Mouse (Mus musculus) ES-Bruce4 (cell line): ENCODE measurements around the gene Cd40lg. TPM values are rescaled to one million over a fixed set of nuclear protein-coding genes. Genes with fewer than 3 reads are reported as not detected.

Experiments
- H3K27ac ChIP-seq: 2 replicates; pipeline ENCODE4 v1.5.1; 2012; ENCODE audit warnings: low read length, inconsistent platforms; ENCODE audit not compliant: insufficient read depth
- H3K27me3 ChIP-seq: 2 replicates; pipeline ENCODE4 v1.6.1; 2012; ENCODE audit warnings: mild to moderate bottlenecking, low read length, inconsistent platforms; ENCODE audit not compliant: control insufficient read depth, poor library complexity, insufficient read depth, severe bottlenecking
- H3K36me3 ChIP-seq: 2 replicates; pipeline ENCODE4 v1.6.1; 2012; ENCODE audit warnings: inconsistent platforms, mild to moderate bottlenecking, low read length, moderate library complexity; ENCODE audit not compliant: control insufficient read depth, poor library complexity, insufficient read depth, severe bottlenecking
- H3K4me1 ChIP-seq: one replicate; pipeline ENCODE4 v1.8.1; 2011; ENCODE audit warnings: low read length; ENCODE audit not compliant: control insufficient read depth, insufficient read depth
- H3K4me3 ChIP-seq: 2 replicates; pipeline ENCODE4 v1.5.1; 2011; ENCODE audit warnings: low read depth, mild to moderate bottlenecking, low read length
- H3K9ac ChIP-seq: 2 replicates; pipeline ENCODE4 v1.6.1; 2012; ENCODE audit warnings: low read depth, mild to moderate bottlenecking, inconsistent platforms; ENCODE audit not compliant: poor library complexity, severe bottlenecking
- H3K9me3 ChIP-seq: replicated peaks from 2 replicates; pipeline ENCODE4 v1.6.1; 2012; ENCODE audit warnings: mild to moderate bottlenecking, low read length, inconsistent platforms; ENCODE audit not compliant: control insufficient read depth, poor library complexity, insufficient read depth, severe bottlenecking
- CTCF ChIP-seq: IDR thresholded peaks from one replicate; pipeline ENCODE4 v1.8.1; 2011; ENCODE audit warnings: low read depth, low read length
- EP300 ChIP-seq: IDR thresholded peaks from 2 replicates; pipeline ENCODE4 v1.6.1; 2011; ENCODE audit warnings: low read depth, low read length; ENCODE audit not compliant: insufficient read depth
- POLR2A ChIP-seq: IDR thresholded peaks from one replicate; pipeline ENCODE4 v1.8.1; 2011; ENCODE audit warnings: low read length; ENCODE audit not compliant: insufficient read depth
- polyA plus RNA-seq: library from polyadenylated mRNA; stranded (reverse); fragments of >200 nt; gene quantifications from 2 replicates; pipeline ENCODE4 v1.2.4, GENCODE M21; 2011; ENCODE audit warnings: low read depth; ENCODE audit not compliant: missing spikeins, insufficient read depth, insufficient read length

Gene Cd40lg
- polyA plus RNA-seq, 1 experiment: not detected

- Histone ChIP-seq H3K4me1 (no peaks in the 10 kb centered on the region), H3K9me3 (no peaks in the 10 kb centered on the region), H3K27ac (no peak overlapping the region), H3K9ac (no peak overlapping the region), H3K27me3 (no peaks in the 10 kb centered on the region), H3K4me3 (no peak overlapping the region), H3K36me3 (no peaks in the 10 kb centered on the region)
- TF ChIP-seq POLR2A: no peak
- TF ChIP-seq EP300: no peak
- TF ChIP-seq CTCF: no peak
Observed at GRCm38 (mm10) chrX:57187301-57187700, 24.6 kb upstream of the Cd40lg start.

DNA sequence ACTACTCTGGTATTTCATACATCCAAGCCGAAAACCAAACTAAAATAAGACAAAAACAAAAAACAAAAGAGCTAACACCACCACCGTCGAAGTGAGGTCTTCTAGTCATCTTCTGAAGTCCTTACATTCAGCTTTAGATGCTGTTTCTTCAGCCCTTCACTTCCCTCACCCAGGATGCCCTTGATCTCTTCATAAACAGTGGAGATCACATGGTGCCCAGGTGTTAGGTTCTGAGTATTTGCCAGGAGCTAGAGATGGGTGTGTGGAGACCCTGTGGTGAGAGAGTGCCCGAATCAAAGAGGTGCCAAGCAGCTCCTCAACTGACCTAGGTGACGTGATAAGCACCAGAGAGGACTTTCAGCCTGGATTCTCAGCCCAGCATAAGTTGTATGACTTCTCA, 22.6 kb upstream of the Cd40lg start:
- Histone ChIP-seq H3K27ac (no peak overlapping the region), H3K36me3 (no peaks in the 10 kb centered on the region), H3K27me3 (no peaks in the 10 kb centered on the region), H3K4me3 (no peak overlapping the region), H3K9me3 (no peaks in the 10 kb centered on the region), H3K9ac (no peak overlapping the region), H3K4me1 (no peaks in the 10 kb centered on the region)
- TF ChIP-seq POLR2A: no peak
- TF ChIP-seq CTCF: no peak
- no peak for TF ChIP-seq EP300

- H3K27me3 ChIP-seq: no peaks in the 10 kb centered on the region
- H3K4me3 ChIP-seq: no peak overlapping the region
- TF ChIP-seq EP300 (no peak), CTCF (no peak), POLR2A (no peak)
Observed at GRCm38 (mm10) chrX:57196319-57196718, 15.6 kb upstream of the Cd40lg start.

DNA sequence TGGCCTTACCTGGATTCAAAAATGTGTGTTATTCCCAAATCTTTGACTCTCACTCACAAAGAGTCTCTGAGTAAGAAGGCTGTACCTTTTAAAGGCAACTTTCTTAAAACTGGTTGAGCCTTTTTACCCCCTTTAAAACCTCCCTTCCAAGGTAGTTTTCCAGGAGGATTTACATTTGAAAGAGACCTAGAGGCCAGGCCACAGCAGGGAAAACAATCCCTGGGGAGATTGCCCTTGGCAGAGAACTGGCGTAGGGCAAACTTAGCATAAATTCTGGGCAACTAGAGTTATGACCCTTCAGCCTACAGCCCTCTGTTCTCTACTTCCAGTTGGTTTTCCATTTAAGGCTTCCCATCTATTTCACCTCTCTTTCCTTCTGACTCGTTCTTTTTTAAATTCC, 13.9 kb upstream of the Cd40lg start:
- Histone ChIP-seq H3K27me3 (no peaks in the 10 kb centered on the region), H3K4me1 (no peaks in the 10 kb centered on the region), H3K9me3 (no peaks in the 10 kb centered on the region), H3K9ac (no peak overlapping the region), H3K4me3 (no peak overlapping the region), H3K36me3 (no peaks in the 10 kb centered on the region), H3K27ac (no peak overlapping the region)
- TF ChIP-seq POLR2A (no peak), EP300 (0 out of 2 replicates have a peak, but pooled peaks have one; percentile 40), CTCF (no peak)

More at GRCm38 (mm10) chrX:57196319-57196718, 15.6 kb upstream of the Cd40lg start:
- no peak overlapping the region for H3K9ac ChIP-seq
- no peak overlapping the region for H3K27ac ChIP-seq
- H3K4me1 ChIP-seq: no peaks in the 10 kb centered on the region
- no peaks in the 10 kb centered on the region for H3K36me3 ChIP-seq
- no peaks in the 10 kb centered on the region for H3K9me3 ChIP-seq

DNA sequence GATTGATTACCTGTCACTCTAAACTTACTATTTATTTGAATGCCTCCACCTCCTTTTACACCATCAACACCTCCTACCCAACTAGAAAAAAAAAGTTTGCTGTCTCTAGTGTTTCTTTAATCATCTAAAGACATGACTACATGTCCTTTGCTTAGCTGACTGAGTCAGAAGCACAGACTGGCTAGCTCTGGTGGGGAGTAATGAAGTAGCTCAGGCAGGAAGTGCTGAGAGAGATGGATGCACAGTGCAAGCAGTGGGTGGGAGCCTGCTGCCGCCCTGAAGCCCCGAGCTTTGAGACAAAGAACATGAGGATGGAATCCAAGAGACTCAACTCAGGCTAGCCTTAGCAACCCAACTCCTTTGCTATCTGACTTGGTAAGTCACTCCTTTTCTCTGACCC, 11.5 kb upstream of the Cd40lg start:
- TF ChIP-seq EP300 (no peak), CTCF (no peak), POLR2A (no peak)
- H3K27ac ChIP-seq: no peak overlapping the region
- H3K4me1 ChIP-seq: no peaks in the 10 kb centered on the region
- no peak overlapping the region for H3K4me3 ChIP-seq
- H3K36me3 ChIP-seq: no peaks in the 10 kb centered on the region
- no peaks in the 10 kb centered on the region for H3K9me3 ChIP-seq
- no peaks in the 10 kb centered on the region for H3K27me3 ChIP-seq
- no peak overlapping the region for H3K9ac ChIP-seq

DNA sequence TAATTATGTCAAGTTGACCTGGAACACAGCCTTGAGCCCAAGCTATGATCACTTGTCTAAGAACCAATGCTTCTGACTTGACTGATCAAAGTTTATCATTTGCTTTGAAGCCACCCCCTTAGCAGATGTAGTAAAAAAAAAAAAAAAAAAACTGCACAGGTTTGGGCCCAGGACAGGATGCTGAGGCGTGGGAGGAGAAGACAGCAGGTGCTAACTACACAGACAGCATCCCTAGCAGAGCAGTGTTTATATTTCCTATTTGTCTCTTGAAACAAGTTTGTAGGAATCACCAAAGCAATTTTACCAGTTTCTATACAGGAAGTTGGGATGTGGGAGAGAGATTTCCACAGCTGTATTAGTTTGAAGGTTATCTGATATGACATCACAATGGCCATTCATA, 1.4 kb upstream of the Cd40lg start:
- no peak overlapping the region for H3K9ac ChIP-seq
- H3K4me1 ChIP-seq: no peaks in the 10 kb centered on the region
- H3K36me3 ChIP-seq: no peaks in the 10 kb centered on the region
- no peaks in the 10 kb centered on the region for H3K9me3 ChIP-seq
- no peak overlapping the region for H3K4me3 ChIP-seq
- H3K27me3 ChIP-seq: no peaks in the 10 kb centered on the region
- no peak overlapping the region for H3K27ac ChIP-seq
- TF ChIP-seq POLR2A (no peak), EP300 (no peak), CTCF (no peak)
